Mouse (Mus musculus) forebrain, embryonic 14.5 days (tissue): ENCODE measurements around the gene Lman1l. TPM values are rescaled to one million over a fixed set of nuclear protein-coding genes. Genes with fewer than 3 reads are reported as not detected.

Experiments
- ATAC-seq: fragments of 200-750 bp; cut with Nextera tagmentation; 2 replicates; pipeline ENCODE4 v1.8.0; 2017; ENCODE audit warnings: mild to moderate bottlenecking, moderate library complexity
- DNase-seq: peaks from one replicate; pipeline ENCODE4 v3.0.0-alpha.2; 2015; ENCODE audit warnings: low spot score
- H3K27ac ChIP-seq: fragments of 300-500 bp; sonication (generic); 2 replicates; pipeline ENCODE4 v1.5.1; 2014; ENCODE audit warnings: low read depth, mild to moderate bottlenecking, control low read depth, low read length, moderate library complexity
- H3K27me3 ChIP-seq: fragments of 300-500 bp; sonication (generic); replicated peaks from 2 replicates; pipeline ENCODE4 v1.6.1; 2014; ENCODE audit warnings: low read length, control low read depth, mixed read lengths; ENCODE audit not compliant: control insufficient read depth, insufficient read depth
- H3K36me3 ChIP-seq: fragments of 300-500 bp; sonication (generic); 2 replicates; pipeline ENCODE4 v1.6.1; 2014; ENCODE audit warnings: low read length, control low read depth; ENCODE audit not compliant: control insufficient read depth, insufficient read depth
- H3K4me1 ChIP-seq: fragments of 300-500 bp; sonication (generic); 2 replicates; pipeline ENCODE4 v1.6.1; 2014; ENCODE audit warnings: antibody characterized with exemption, low read length, control low read depth; ENCODE audit not compliant: control insufficient read depth, insufficient read depth
- H3K4me2 ChIP-seq: fragments of 300-500 bp; sonication (generic); 2 replicates; pipeline ENCODE4 v1.6.1; 2014; ENCODE audit warnings: mild to moderate bottlenecking, control low read depth, low read length
- H3K4me3 ChIP-seq: fragments of 300-500 bp; sonication (generic); 2 replicates; pipeline ENCODE4 v1.5.1; 2014; ENCODE audit warnings: low read depth, low read length, control low read depth
- H3K9ac ChIP-seq: fragments of 300-500 bp; sonication (generic); 2 replicates; pipeline ENCODE4 v1.6.1; 2014; ENCODE audit warnings: mild to moderate bottlenecking, low read length, control low read depth, moderate library complexity
- H3K9me3 ChIP-seq: fragments of 300-500 bp; sonication (generic); replicated peaks from 2 replicates; pipeline ENCODE4 v1.6.1; 2016; ENCODE audit warnings: low read length, control low read depth, mixed read lengths; ENCODE audit not compliant: control insufficient read depth
- WGBS: fragments of 180-500 bp; shearing (Covaris S2); extraction: QIAGEN DNeasy Blood & Tissue Kit; methylation state at CpG from one replicate; pipeline ENCODE4 v1.1.7; 2014; 5-methylcytosine and 5-hydroxymethylcytosine counted together
- polyA plus RNA-seq: library from polyadenylated mRNA; unstranded; fragments of >200 nt; fragmentation: Nextera tagmentation; extraction: Ambion mirVana; gene quantifications from 2 replicates; pipeline ENCODE4 v1.2.1, GENCODE M21; 2014

The Lman1l gene
- polyA plus RNA-seq, 1 experiment from 2014 or later, result not detected

DNA sequence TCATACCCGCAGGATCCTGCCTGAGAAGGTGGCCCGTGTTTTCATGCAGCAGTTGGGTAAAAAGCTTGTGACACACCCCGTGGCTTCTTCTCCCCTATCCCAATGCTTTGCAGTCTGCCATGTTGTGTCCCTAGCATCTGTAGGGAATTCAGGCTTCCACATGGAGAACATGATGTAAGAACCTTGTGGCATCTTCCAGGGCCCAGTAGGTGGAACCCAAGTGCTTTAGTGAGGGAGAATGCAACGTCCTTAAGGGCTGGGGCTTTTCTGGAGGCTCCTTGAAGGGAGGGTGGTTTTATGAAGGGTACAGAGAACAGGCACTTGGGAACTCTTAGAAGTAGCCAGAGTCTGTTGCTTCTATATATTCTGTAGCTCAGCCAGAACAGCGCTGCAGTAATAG, 29.8 kb downstream of the Lman1l start:
- 38% methylated on average over 5 of the region's 5 CpGs for WGBS
- H3K36me3 ChIP-seq, result peaks cover 48% of the 10 kb centered on the region
- no peaks in the 10 kb centered on the region for H3K27me3 ChIP-seq
- no peaks in the 10 kb centered on the region for H3K9me3 ChIP-seq
- H3K4me2 ChIP-seq, result peak overlapping the region; percentile 87; the same call in 1 of the 2 replicates
- no peak overlapping the region for H3K27ac ChIP-seq
- DNase-seq (peak; percentile 33), ATAC-seq (no peak)
- no peak overlapping the region for H3K4me3 ChIP-seq
- no peak overlapping the region for H3K9ac ChIP-seq
- peaks cover 9% of the 10 kb centered on the region; the same call in 1 of the 2 replicates for H3K4me1 ChIP-seq

DNA sequence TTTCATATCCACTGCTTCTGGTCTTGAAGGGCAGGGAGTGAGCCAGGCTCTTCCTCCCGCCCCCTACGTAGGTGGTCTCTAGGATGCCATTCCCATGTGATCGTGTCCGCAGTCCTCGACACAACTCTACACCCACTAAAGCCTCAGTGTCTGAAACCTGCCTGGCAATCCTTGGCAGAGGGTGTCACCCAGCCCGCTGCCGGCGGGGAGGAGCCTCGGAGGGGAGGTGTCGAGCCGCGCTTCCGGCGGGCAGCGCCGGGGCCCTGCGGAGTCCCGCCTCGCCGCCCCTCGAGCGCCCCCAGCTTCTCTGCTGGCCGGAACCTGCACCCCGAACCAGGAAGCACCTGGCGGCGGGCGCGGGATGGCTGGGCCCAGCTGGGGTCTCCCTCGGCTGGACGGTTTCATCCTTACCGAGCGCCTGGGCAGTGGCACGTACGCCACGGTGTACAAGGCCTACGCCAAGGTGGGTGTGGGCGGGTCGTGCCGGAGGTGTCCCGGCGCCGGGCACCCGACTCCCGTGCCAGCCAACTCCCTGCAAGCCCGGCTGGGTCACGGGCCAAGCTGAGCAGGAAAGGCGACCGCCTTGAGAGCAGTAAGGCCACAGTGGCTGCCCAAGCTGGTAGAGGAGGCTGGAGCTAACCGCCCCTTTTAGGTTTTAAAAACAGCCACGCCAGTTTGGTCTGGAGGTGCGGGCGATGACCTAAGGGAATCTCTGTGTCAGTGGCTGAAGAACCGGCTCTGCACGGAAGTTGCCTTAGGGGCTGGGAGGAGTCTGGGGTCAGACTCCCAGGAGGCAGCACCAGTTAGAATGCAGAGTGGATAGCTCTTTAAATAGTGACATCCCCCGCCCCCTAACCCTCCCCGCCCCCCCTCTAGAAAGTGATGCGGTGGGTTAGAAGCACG, 31.1 kb downstream of the Lman1l start, which contains the start of gene Ulk3:
Gene Ulk3 (plus strand): TSS at position 229 of the 903 bp plus-strand sequence.
- ATAC-seq, result peak; percentile 92

GRCm38 (mm10) chr9:57584991-57585390, 35.6 kb downstream of the Lman1l start:
- no peaks in the 10 kb centered on the region for H3K27me3 ChIP-seq
- no peak overlapping the region for H3K4me3 ChIP-seq
- no peak overlapping the region for H3K27ac ChIP-seq
- H3K4me1 ChIP-seq, result peaks cover 5% of the 10 kb centered on the region; the same call in 1 of the 2 replicates
- no peaks in the 10 kb centered on the region for H3K9me3 ChIP-seq
- WGBS, result 90% methylated on average over 3 of the region's 3 CpGs
- no peak overlapping the region for H3K9ac ChIP-seq
- no peak for DNase-seq
- no peak for ATAC-seq
- H3K4me2 ChIP-seq, result no peak overlapping the region
- peaks cover 69% of the 10 kb centered on the region for H3K36me3 ChIP-seq

More for the DNA sequence above, 31.1 kb downstream of the Lman1l start, which contains the start of gene Ulk3:
- Histone ChIP-seq H3K27ac (peak within 1 kb of the TSS; percentile 65), H3K9ac (peak within 1 kb of the TSS; percentile 88), H3K27me3 (no peaks in the 10 kb centered on the region), H3K4me1 (peaks cover 9% of the 10 kb centered on the region; the same call in 1 of the 2 replicates), H3K4me2 (peak within 1 kb of the TSS; percentile 87), H3K9me3 (no peaks in the 10 kb centered on the region), H3K4me3 (peak within 1 kb of the TSS; percentile 73), H3K36me3 (peaks cover 48% of the 10 kb centered on the region)
- WGBS, result under 1% methylated on average over 57 of the region's 58 CpGs
- DNase-seq, result peak; percentile 81

- no peaks in the 10 kb centered on the region for H3K4me1 ChIP-seq
- H3K4me2 ChIP-seq, result no peak overlapping the region
- H3K27me3 ChIP-seq, result no peaks in the 10 kb centered on the region
- ATAC-seq, result no peak
- DNase-seq, result no peak
- peaks cover 53% of the 10 kb centered on the region for H3K36me3 ChIP-seq
- H3K27ac ChIP-seq, result no peak overlapping the region
- 92% methylated on average over 6 of the region's 6 CpGs for WGBS
- H3K9ac ChIP-seq, result no peak overlapping the region
- no peaks in the 10 kb centered on the region for H3K9me3 ChIP-seq
- no peak overlapping the region for H3K4me3 ChIP-seq
Observed at GRCm38 (mm10) chr9:57577144-57577849, 43.3 kb downstream of the Lman1l start.

DNA sequence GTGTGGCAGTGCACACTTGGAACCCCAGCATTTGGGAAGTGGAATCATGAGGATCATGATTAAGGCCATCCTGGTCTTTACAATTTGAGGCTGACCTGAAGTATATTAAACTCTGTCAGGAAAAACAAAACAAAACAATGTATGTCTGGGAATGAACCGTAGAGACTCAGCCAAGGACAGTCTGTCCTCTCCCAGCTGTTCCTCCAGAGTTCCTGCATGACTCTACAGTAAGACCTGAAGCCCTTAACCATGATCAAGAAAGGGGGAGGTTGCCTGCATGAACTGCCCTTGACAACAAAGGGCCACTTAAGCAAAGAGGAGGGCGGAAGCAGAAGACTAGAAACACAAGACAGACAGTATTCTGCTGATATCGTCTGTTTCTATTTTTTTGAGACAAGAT, 45.0 kb downstream of the Lman1l start:
- Histone ChIP-seq H3K4me3 (no peak overlapping the region), H3K9ac (no peak overlapping the region), H3K36me3 (peaks cover 42% of the 10 kb centered on the region), H3K27me3 (no peaks in the 10 kb centered on the region), H3K4me1 (no peaks in the 10 kb centered on the region), H3K27ac (no peak overlapping the region), H3K4me2 (no peak overlapping the region), H3K9me3 (no peaks in the 10 kb centered on the region)
- DNase-seq, result no peak
- 90% methylated on average over 3 of the region's 3 CpGs for WGBS
- ATAC-seq, result no peak

DNA sequence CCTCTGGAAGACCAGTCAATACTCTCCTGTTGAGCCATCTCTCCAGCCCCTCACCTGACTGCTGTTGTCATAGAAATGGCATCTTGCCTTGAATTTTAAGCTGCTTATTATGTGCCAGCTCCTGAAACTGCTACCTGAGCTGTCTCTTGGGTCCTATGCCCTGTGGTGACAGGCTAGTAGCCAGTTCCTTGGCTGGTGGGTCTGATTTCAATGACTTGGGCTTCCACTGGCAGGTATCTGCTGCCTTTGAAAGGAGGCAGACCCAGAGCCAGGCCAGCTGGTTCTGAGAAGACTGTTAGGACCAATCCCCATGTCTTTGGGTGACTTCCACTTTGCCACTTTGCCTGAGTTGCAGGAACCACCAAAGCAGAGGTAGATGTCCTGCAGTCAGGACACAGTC, 46.2 kb downstream of the Lman1l start:
- Histone ChIP-seq H3K4me1 (no peaks in the 10 kb centered on the region), H3K36me3 (peaks cover 36% of the 10 kb centered on the region), H3K27ac (no peak overlapping the region), H3K9me3 (no peaks in the 10 kb centered on the region), H3K27me3 (no peaks in the 10 kb centered on the region), H3K4me3 (no peak overlapping the region), H3K4me2 (no peak overlapping the region), H3K9ac (no peak overlapping the region)
- DNase-seq (no peak), ATAC-seq (no peak)

DNA sequence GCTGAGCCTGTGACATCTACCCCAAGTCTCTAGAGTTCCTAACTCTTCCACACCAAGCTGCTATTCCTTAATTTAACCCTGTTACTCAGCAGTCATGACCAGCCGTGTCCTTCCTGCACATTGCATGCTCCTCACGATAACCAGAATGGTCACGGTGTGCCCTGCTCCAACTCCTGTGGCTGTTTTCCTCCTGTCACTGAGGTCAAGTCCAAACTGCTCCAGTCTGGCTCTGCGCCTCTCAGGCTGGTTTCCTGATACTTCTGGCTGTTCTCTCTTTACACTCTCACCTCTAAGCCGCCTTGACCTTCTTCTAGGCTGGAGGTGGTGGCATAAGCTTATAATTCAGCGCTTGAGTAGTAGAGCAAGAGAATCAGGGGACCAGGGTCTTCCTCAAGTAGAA, 52.1 kb downstream of the Lman1l start:
- Histone ChIP-seq H3K27me3 (no peaks in the 10 kb centered on the region), H3K36me3 (peaks cover 26% of the 10 kb centered on the region), H3K9ac (no peak overlapping the region), H3K4me1 (peaks cover 3% of the 10 kb centered on the region; the same call in 1 of the 2 replicates), H3K9me3 (no peaks in the 10 kb centered on the region), H3K4me2 (no peak overlapping the region), H3K4me3 (no peak overlapping the region), H3K27ac (no peak overlapping the region)
- DNase-seq (no peak), ATAC-seq (no peak)
- 96% methylated on average over 6 of the region's 6 CpGs for WGBS

DNA sequence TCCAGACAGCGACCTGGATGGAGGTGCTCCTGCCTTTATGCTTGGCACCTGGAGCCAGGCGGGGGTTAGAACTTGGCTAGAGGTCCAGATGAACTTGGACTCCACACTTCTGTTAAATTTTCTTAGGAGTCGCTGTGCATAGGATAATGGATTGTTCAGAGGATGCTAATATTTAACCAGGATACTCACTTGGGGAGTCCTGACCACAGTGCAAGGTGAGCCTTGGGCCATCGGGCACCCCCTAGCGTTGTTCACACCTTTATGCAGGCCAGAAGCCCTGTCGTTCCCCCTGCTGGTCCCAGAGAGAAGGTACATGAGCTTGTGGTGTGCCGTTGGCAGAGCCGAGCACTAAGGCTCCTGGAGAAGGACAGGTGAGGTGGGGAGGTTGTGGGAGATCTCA, 53.7 kb downstream of the Lman1l start:
- Histone ChIP-seq H3K27me3 (no peaks in the 10 kb centered on the region), H3K9me3 (no peaks in the 10 kb centered on the region), H3K4me3 (no peak overlapping the region), H3K4me2 (no peak overlapping the region), H3K9ac (no peak overlapping the region), H3K4me1 (peaks cover 4% of the 10 kb centered on the region), H3K27ac (no peak overlapping the region), H3K36me3 (peaks cover 26% of the 10 kb centered on the region)
- DNase-seq (no peak), ATAC-seq (no peak)
- WGBS, result 62% methylated on average over 8 of the region's 8 CpGs
